Comparison of ENCODE assay signal across 12 mouse cellular contexts in the genomic region with DNA sequence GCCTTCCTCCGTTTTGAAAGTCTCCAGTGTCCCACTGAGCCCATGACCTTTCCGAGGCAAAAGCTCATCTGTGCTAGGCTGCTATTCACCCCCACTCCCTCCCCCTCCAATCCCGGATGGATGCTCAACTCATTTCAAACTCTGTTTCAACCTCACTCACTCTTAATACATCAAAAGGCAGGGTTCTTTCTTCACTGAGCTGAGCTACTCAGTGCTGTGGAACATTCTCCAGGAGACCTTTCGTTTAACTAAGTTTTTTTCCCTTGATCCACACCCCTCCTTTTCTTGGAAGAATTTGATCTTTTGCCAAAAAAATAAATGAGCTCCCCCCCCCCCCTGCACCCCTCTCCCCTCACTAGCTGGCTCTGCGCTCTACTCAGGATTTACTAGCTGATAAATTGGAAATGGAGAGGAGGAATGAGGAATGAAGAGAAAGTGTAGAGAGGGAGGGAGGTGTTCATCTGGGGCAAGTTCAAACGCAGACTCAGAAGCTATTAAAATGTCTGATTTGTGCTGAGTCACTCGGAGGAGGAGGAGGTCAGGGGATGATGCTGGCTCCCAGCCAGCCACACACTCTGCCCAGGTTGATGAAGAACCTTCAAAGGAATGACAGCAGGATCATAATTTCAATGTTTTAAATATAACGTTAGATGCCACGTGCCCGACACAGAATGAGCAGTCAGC.
DNase-seq lines count a peak whose midpoint lies in the region; ATAC-seq and TF ChIP-seq lines count a peak whose summit lies in the region.
"Had no signal": no experiment of that assay in that cellular context is flagged by ENCODE, and none has a peak within 500 bp of the region (broad histone marks: within the 10 kb centered on the region; RNA-seq: fewer than 3 reads in every experiment).

No protein-coding gene starts in this region.

- intact Hi-C loops in gastrocnemius, postnatal 36 days (cut with DNase I), result no loop called here

- H3K27me3 ChIP-seq in limb, embryonic 12.5 days, result no peaks in the 10 kb centered on the region
- H3K27me3 ChIP-seq in limb, embryonic 10.5 days (ENCODE audit: low read depth, poor library complexity, severe bottlenecking), result no peaks in the 10 kb centered on the region
- H3K27me3 ChIP-seq in kidney, embryonic 15.5 days, result no peaks in the 10 kb centered on the region
- no peaks in the 10 kb centered on the region for H3K27me3 ChIP-seq in stomach, postnatal 0 days (ENCODE audit: control insufficient read depth, insufficient read depth, low read length)
- H3K27me3 ChIP-seq: embryonic facial prominence, embryonic 12.5 days had no signal

- H3K27ac ChIP-seq in limb, embryonic 12.5 days, result 0 out of 2 replicates have a peak overlapping the region, but pooled peaks have one; percentile 45
- no peak overlapping the region for H3K27ac ChIP-seq in limb, embryonic 10.5 days
- H3K27ac ChIP-seq in kidney, embryonic 15.5 days, result peak overlapping the region; percentile 37; the same call in 1 of the 2 replicates
- 0 out of 2 replicates have a peak overlapping the region, but pooled peaks have one; percentile 24 for H3K27ac ChIP-seq in stomach, postnatal 0 days (replicated peaks)
- H3K27ac ChIP-seq: embryonic facial prominence, embryonic 12.5 days had no signal

- 37% methylated on average over 10 of the region's 10 CpGs for WGBS in limb, embryonic 12.5 days
- WGBS in limb, embryonic 10.5 days, result 67% methylated on average over 10 of the region's 10 CpGs
- 36% methylated on average over 10 of the region's 10 CpGs for WGBS in kidney, embryonic 15.5 days
- WGBS in stomach, postnatal 0 days, result 32% methylated on average over 10 of the region's 10 CpGs

- ATAC-seq in limb, embryonic 12.5 days (ENCODE audit: insufficient number of reproducible peaks, insufficient read depth, low FRiP score, low TSS enrichment, low read depth), result 0 out of 2 replicates have a peak, but pooled peaks have one; percentile 56
- ATAC-seq in kidney, embryonic 15.5 days (replicated peaks; ENCODE audit: low FRiP score), result no peak
- ATAC-seq in stomach, postnatal 0 days (ENCODE audit: low FRiP score, low TSS enrichment), result peak; percentile 51; the same call in 1 of the 2 replicates
- ATAC-seq: activated CD4-positive, CD25-positive, alpha-beta regulatory T cell, adult 4 months had no signal

- DNase-seq in limb, embryonic 10.5 days (ENCODE audit: low spot score), result no peak
- peak; percentile 47 for DNase-seq in adrenal gland, postnatal 10 days
- DNase-seq in stomach, postnatal 0 days (ENCODE audit: low spot score), result peak; percentile 27
- DNase-seq in gastrocnemius, postnatal 36 days, result no peak
- no peak for DNase-seq in gastrocnemius, adult 8-10 months (ENCODE audit: low spot score in 2 of 2)
- DNase-seq in adipocyte (ENCODE audit: low spot score), result no peak
- DNase-seq: cerebellum, adult 18-20 months; midbrain, embryonic 14.5 days had no signal

- H3K36me3 ChIP-seq in limb, embryonic 12.5 days, result no peaks in the 10 kb centered on the region
- H3K36me3 ChIP-seq in limb, embryonic 10.5 days, result no peaks in the 10 kb centered on the region
- H3K36me3 ChIP-seq in kidney, embryonic 15.5 days, result no peaks in the 10 kb centered on the region
- no peaks in the 10 kb centered on the region for H3K36me3 ChIP-seq in stomach, postnatal 0 days (ENCODE audit: control insufficient read depth, insufficient read depth, low read length)
- H3K36me3 ChIP-seq: embryonic facial prominence, embryonic 12.5 days had no signal

- TF ChIP-seq CTCF in stomach, postnatal 0 days (IDR thresholded peaks at IDR 0.05; ENCODE audit: low read depth), result no peak

- no peaks in the 10 kb centered on the region for H3K9me3 ChIP-seq in limb, embryonic 12.5 days
- no peaks in the 10 kb centered on the region for H3K9me3 ChIP-seq in limb, embryonic 10.5 days (replicated peaks)
- no peaks in the 10 kb centered on the region for H3K9me3 ChIP-seq in kidney, embryonic 15.5 days (replicated peaks)
- no peaks in the 10 kb centered on the region for H3K9me3 ChIP-seq in stomach, postnatal 0 days (ENCODE audit: control insufficient read depth, low read length)
- H3K9me3 ChIP-seq: embryonic facial prominence, embryonic 12.5 days had no signal

- no peak overlapping the region for H3K4me2 ChIP-seq in limb, embryonic 12.5 days
- no peak overlapping the region for H3K4me2 ChIP-seq in kidney, embryonic 15.5 days
- no peak overlapping the region for H3K4me2 ChIP-seq in stomach, postnatal 0 days (replicated peaks; ENCODE audit: low read depth)
- H3K4me2 ChIP-seq: embryonic facial prominence, embryonic 12.5 days had no signal

- H3K4me3 ChIP-seq in limb, embryonic 12.5 days (replicated peaks), result no peak overlapping the region
- H3K4me3 ChIP-seq in limb, embryonic 10.5 days, result no peak overlapping the region
- no peak overlapping the region for H3K4me3 ChIP-seq in kidney, embryonic 15.5 days (replicated peaks)
- H3K4me3 ChIP-seq in stomach, postnatal 0 days (ENCODE audit: low read depth, low read length), result no peak overlapping the region
- H3K4me3 ChIP-seq: embryonic facial prominence, embryonic 12.5 days had no signal

- peaks cover 11% of the 10 kb centered on the region for H3K4me1 ChIP-seq in limb, embryonic 12.5 days (replicated peaks)
- H3K4me1 ChIP-seq in limb, embryonic 10.5 days, result peaks cover 11% of the 10 kb centered on the region
- peaks cover 9% of the 10 kb centered on the region; the same call in 1 of the 2 replicates for H3K4me1 ChIP-seq in kidney, embryonic 15.5 days
- 0 out of 2 replicates have a peak, but pooled peaks cover 2% of the 10 kb centered on the region for H3K4me1 ChIP-seq in stomach, postnatal 0 days (replicated peaks; ENCODE audit: control insufficient read depth, insufficient read depth)
- H3K4me1 ChIP-seq: embryonic facial prominence, embryonic 12.5 days had no signal

- no peak for TF ChIP-seq EP300 in stomach, postnatal 0 days (optimal IDR thresholded peaks at IDR 0.05)

- no peak overlapping the region for H3K9ac ChIP-seq in limb, embryonic 12.5 days (replicated peaks)
- H3K9ac ChIP-seq in kidney, embryonic 15.5 days, result no peak overlapping the region
- H3K9ac ChIP-seq in stomach, postnatal 0 days (ENCODE audit: low read length), result no peak overlapping the region
- H3K9ac ChIP-seq: embryonic facial prominence, embryonic 12.5 days had no signal

Comparison
In these comparisons a context has a peak if more than half of its experiments do, and no peak if none do; other contexts are left out.
1. DNase-seq: peak in adrenal gland, postnatal 10 days (single experiment) and stomach, postnatal 0 days (single experiment); none in limb, embryonic 10.5 days (single experiment), gastrocnemius, postnatal 36 days (0 of 2), gastrocnemius, adult 8-10 months (0 of 2) and adipocyte (single experiment).